Mouse (Mus musculus): ENCODE data around the gene Zkscan3.
"Not testable (repeated sequence)": the region's sequence is repeated elsewhere in the genome, so short reads cannot be mapped to it uniquely, and the experiment has no call there.

Gene Zkscan3

DNA sequence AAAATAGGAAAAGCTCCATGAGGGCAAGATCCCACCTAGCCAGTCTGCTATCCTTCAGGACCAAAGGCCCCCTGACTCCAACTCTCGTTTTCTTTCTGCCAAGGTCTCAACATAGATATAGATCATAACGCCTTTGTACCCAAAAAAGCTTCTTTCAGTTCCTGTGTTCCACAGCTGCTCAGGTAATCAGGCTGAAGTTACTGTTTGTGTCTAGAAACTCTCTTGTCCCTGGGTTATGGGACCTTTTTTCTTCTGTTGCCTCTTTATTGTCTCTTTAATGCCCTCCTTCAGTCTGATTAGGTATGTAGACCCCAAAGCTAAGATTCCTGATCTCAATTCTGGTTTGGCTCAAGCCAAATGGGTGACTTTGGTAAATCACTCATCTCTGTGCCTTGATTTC, 5.1 kb downstream of the Zkscan3 start:
- no peak for DNase-seq (ENCODE audit: extremely low spot score, low spot score)

GRCm38 (mm10) chr13:21396048-21396447, 6.5 kb downstream of the Zkscan3 start:
- DNase-seq (ENCODE audit: extremely low spot score, low spot score) = not testable (repeated sequence)

DNA sequence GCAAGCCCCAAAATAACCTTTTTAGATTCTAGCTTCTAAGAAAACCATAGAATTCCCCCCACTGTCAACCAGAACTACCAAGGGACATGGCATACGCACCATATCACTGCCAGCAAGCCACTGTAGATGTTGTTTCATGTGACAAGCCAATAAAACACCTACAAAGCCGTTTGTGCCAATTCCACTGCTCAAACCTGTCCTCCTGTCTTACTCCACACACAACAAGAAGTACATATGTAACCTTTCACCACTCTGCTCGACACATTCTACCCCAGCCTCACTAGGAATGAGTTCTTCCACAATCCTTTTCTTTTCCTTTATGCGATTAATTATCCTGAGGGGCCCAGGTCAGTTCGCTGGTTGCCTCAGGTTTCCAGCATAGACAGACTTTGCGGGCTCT, 6.9 kb downstream of the Zkscan3 start:
- no peak for DNase-seq (ENCODE audit: extremely low spot score, low spot score)

DNA sequence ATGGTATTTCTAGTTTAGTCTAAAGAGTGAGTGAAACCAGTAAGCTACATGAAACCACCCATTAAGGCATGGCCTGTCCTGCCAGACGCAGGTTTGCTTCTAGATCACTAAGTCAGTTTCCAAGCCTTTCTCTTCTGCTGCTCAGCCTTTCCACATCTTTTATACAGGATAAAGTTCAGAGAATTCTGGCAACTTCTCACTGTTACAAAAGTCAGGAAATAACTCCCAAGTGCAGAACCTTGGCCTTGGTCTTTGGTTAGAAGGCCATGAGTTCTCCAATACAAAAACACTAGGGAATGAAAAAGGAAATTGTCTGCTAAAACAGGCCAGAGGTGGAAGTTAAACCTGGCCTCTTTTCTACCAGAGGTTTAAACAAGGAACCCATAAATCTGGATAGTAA, 7.3 kb downstream of the Zkscan3 start:
- DNase-seq (ENCODE audit: extremely low spot score, low spot score) = no peak

DNA sequence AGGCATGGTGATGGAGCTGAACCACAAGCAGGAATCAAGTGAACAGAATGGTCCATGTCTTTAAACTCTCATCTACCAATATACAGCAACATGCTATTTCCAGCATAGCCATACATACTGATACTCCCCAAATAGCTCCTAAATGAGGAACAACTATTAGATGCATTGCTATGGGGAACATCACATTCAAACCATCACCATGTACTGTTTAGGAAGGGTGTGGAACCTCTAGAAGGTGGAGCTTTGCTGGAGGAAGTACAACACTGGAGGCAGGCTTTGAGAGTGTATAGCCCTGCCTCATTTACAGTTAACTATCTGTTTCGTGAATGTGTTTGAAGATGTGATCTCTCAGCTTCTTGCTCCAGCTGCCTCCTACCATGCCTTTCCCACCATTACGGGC, 24.8 kb downstream of the Zkscan3 start:
- DNase-seq (ENCODE audit: extremely low spot score, low spot score) = no peak

DNA sequence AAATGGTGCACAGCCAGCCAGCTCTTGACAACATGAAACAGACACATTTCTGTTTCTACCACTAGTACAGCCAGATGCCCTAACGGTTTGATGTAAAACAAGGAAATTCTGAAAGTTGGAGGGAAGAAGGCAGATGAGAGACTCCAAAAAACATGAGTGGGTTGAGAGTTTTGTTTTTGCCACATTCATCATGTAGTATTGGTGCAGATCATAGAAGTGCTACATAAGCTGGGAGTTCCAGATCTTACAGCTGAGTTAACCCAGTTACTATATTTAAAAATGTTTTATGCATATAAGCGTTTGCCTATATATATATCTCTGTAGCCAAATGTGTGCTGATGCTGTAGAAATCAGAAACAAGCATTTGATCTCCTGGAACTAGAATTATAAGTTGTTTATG, 29.9 kb downstream of the Zkscan3 start:
- no peak for DNase-seq (ENCODE audit: extremely low spot score, low spot score)

- DNase-seq (ENCODE audit: extremely low spot score, low spot score) = no peak
These were observed 35.9 kb downstream of the Zkscan3 start for GRCm38 (mm10) chr13:21366635-21367034.

DNA sequence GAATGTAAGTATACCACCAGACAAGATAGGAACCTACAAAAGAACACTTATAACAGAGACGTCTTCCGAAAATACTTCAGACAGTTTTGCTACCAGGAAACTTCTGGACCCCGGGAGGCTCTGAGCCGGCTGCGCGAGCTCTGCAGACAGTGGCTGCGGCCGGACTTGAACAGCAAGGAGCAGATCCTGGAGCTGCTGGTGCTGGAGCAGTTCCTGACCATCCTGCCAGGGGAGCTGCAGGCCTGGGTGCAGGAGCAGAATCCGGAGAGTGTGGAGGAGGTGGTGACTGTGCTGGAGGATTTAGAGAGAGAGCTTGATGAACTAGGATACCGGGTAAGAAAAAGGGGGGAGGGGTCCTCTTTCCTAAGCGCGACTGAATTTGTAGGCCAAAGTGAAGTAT, 38.8 kb downstream of the Zkscan3 start:
- peak; percentile 15 for DNase-seq (ENCODE audit: extremely low spot score, low spot score)

GRCm38 (mm10) chr13:21362621-21363248, 39.8 kb downstream of the Zkscan3 start, which contains the start of gene Zscan12:
Gene Zscan12, plus strand, starts transcription at chr13:21362820.
- DNase-seq (ENCODE audit: extremely low spot score, low spot score) = peak; percentile 93

GRCm38 (mm10) chr13:21350593-21350992, 52.0 kb downstream of the Zkscan3 start:
- DNase-seq (ENCODE audit: extremely low spot score, low spot score) = no peak

- no peak for DNase-seq (ENCODE audit: extremely low spot score, low spot score)
These were observed 55.9 kb downstream of the Zkscan3 start, which contains the start of gene Olfr1367 for GRCm38 (mm10) chr13:21346610-21347009. Gene Olfr1367, plus strand, starts transcription at chr13:21346910.
